Mouse (Mus musculus) kidney, adult 2 months (tissue): Measurements from ENCODE around the gene Micall1. TPM values are rescaled to one million over a fixed set of nuclear protein-coding genes. Genes with fewer than 3 reads are reported as not detected.

ENCODE experiments used
- DNase-seq: peaks from one replicate; pipeline ENCODE4 v3.0.0; 2021
- H3K27ac ChIP-seq: fragments of 200-500 bp; 2 replicates; pipeline ENCODE4 v1.5.1; 2012; ENCODE audit warnings: low read depth, low read length, control low read depth, inconsistent platforms; ENCODE audit not compliant: insufficient read depth
- H3K27me3 ChIP-seq: fragments of 200-500 bp; replicated peaks from 2 replicates; pipeline ENCODE4 v1.6.1; 2012; ENCODE audit warnings: mild to moderate bottlenecking, moderate library complexity, low read length, inconsistent platforms; ENCODE audit not compliant: control insufficient read depth, insufficient read depth
- H3K36me3 ChIP-seq: fragments of 200-500 bp; 2 replicates; pipeline ENCODE4 v1.6.1; 2012; ENCODE audit warnings: mild to moderate bottlenecking, moderate library complexity, low read length, inconsistent platforms; ENCODE audit not compliant: control insufficient read depth, insufficient read depth
- H3K4me1 ChIP-seq: fragments of 200-500 bp; 2 replicates; pipeline ENCODE4 v1.6.1; 2011; ENCODE audit warnings: low read length; ENCODE audit not compliant: control insufficient read depth, insufficient read depth
- H3K4me3 ChIP-seq: fragments of 200-500 bp; 2 replicates; pipeline ENCODE4 v1.5.1; 2011; ENCODE audit warnings: mild to moderate bottlenecking, low read depth, low read length, control low read depth; ENCODE audit not compliant: insufficient read depth
- CTCF ChIP-seq: fragments of 200-500 bp; conservative IDR thresholded peaks from 2 replicates; pipeline ENCODE4 v1.5.1; 2011; ENCODE audit warnings: low read depth, mild to moderate bottlenecking, control low read depth, low read length, moderate library complexity, mixed read lengths; ENCODE audit not compliant: insufficient read depth, insufficient read length
- POLR2A ChIP-seq: fragments of 200-500 bp; IDR thresholded peaks from one replicate; pipeline ENCODE4 v1.6.1; 2011; ENCODE audit warnings: low read depth, low read length, control low read depth
- WGBS: fragments of 180-500 bp; shearing (Covaris S2); methylation state at CpG from one replicate; pipeline ENCODE4 v1.1.7; 2018; 5-methylcytosine and 5-hydroxymethylcytosine counted together
- polyA plus RNA-seq: library from polyadenylated mRNA; depleted of rRNA; stranded (reverse); fragments of >200 nt; gene quantifications from 2 replicates; pipeline ENCODE4 v1.2.3, GENCODE M21; 2012

Micall1 gene
- polyA plus RNA-seq, 1 experiment = 23.3 TPM

DNA sequence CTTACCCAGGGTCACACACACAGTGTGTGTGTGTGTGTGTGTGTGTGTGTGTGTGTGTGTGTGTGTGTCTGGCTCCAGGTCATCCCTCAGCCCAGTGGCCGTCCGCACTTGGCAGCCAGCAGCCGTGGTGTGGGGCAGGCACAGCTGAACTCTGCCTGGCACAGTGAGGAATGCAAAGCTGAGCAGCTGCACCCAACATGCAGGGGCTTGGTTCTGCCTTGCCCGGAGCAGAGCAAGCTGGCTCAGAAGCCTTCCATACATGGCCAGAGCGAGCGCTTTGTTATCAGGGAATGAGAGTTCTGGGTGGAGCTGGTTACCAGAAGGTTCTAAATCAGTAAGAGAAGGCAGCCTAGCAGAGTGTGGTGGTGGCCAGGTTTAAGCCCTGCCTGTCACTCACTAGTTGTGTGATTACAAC is 11.1 kb upstream of the Micall1 start:
- WGBS = 11% methylated on average over 6 of the region's 6 CpGs
- no peaks in the 10 kb centered on the region for H3K36me3 ChIP-seq
- H3K27me3 ChIP-seq = no peaks in the 10 kb centered on the region
- peak; percentile 18 for TF ChIP-seq POLR2A
- TF ChIP-seq CTCF = no peak
- peak overlapping the region; percentile 79 for H3K27ac ChIP-seq
- no peak overlapping the region for H3K4me3 ChIP-seq
- H3K4me1 ChIP-seq = peaks cover 24% of the 10 kb centered on the region
- peak; percentile 86 for DNase-seq

DNA sequence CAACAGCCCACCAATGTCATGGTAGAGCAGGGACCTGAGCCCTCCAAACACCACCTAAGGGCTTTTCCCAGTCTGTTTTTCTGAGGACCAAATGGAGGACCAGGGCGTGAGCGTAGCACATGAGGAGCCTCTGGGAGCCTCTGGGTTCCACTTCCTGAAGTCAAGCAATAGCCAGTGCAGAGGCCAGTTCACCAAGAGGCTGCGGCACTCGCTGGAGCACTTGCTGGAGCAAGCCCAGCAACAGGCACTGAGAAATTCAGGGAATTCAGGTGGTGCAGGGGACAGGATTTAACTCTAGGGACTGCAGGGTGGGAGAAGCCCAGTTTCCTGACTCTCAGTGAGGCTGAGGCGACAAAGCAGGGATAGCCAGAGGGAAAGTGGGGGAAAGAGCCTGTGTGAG is 10.5 kb upstream of the Micall1 start:
- peak; percentile 31 for DNase-seq
- TF ChIP-seq CTCF (no peak), POLR2A (no peak)
- WGBS = 46% methylated on average over 5 of the region's 5 CpGs
- Histone ChIP-seq H3K27me3 (no peaks in the 10 kb centered on the region), H3K27ac (peak overlapping the region; percentile 79), H3K4me1 (peaks cover 24% of the 10 kb centered on the region), H3K4me3 (no peak overlapping the region), H3K36me3 (no peaks in the 10 kb centered on the region)

DNA sequence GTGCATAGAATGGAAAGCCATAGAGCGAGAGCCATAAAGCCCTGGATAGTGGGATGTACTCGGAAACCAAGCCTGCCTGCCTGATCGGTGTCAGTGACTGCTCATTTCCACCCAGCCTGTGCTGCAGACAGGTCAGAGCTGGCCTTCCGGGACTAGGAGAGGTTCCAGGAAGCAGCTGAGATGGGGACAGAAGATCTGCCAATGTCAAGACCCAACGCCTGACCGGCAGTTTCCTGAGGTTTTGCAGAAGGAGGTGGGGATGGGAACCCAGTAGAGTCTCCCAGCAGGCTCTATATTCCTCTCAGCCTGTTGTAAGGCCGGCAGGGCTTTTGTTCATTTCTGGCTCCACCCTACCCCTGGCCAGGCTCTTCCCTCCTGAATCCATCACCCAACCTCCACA is 9.8 kb upstream of the Micall1 start:
- TF ChIP-seq CTCF (no peak), POLR2A (no peak)
- peak; percentile 88 for DNase-seq
- 54% methylated on average over 7 of the region's 7 CpGs for WGBS
- Histone ChIP-seq H3K4me3 (no peak overlapping the region), H3K36me3 (no peaks in the 10 kb centered on the region), H3K4me1 (peaks cover 24% of the 10 kb centered on the region), H3K27me3 (no peaks in the 10 kb centered on the region), H3K27ac (peak overlapping the region; percentile 79)

DNA sequence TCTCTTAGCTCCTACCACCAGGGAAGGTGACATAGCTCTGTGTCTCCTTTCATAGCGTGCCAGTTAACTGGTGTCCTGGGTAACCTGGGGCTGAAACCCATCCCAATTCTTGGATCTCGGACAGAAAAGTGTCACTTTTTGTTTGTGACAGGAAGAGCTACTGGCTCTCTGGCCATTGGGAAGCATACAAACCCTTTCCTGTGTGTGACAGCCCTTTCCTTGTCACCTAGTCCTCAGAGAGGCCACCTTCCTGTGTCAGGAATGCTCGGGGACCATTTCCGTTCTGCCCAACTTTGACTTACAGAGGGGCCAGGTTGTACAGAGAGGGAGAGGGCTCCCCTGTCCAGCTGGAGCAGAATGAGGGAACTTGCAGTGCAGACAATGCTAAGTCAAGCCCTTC is 9.2 kb upstream of the Micall1 start:
- H3K4me3 ChIP-seq = no peak overlapping the region
- no peak for TF ChIP-seq CTCF
- no peak for TF ChIP-seq POLR2A
- no peaks in the 10 kb centered on the region for H3K36me3 ChIP-seq
- H3K27ac ChIP-seq = peak overlapping the region; percentile 39
- peaks cover 24% of the 10 kb centered on the region for H3K4me1 ChIP-seq
- DNase-seq = peak; percentile 80
- no peaks in the 10 kb centered on the region for H3K27me3 ChIP-seq
- 70% methylated on average over 4 of the region's 4 CpGs for WGBS

DNA sequence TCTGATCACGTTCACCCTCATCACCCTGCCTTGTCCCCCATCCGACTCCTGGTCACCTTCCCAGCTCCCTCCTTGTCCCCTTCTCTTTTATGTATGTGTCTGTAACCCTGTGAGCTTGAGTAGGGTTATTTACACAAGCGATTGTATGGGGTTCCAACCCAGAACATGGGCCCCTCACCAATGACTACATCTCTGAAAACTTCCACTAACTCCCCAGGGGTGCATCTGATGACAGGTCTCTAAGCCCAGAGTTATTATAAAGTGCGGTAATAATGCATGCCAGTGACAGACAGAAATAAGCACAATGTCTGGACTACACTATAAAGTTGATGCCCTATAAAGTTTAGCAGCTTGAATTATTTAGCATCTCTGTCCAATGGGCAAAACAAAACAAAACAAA is 8.3 kb upstream of the Micall1 start:
- no peaks in the 10 kb centered on the region for H3K36me3 ChIP-seq
- WGBS = 91% methylated on average over 4 of the region's 4 CpGs
- peaks cover 24% of the 10 kb centered on the region for H3K4me1 ChIP-seq
- H3K27ac ChIP-seq = peak overlapping the region; percentile 39
- TF ChIP-seq POLR2A (no peak), CTCF (no peak)
- no peak for DNase-seq
- no peaks in the 10 kb centered on the region for H3K27me3 ChIP-seq
- no peak overlapping the region for H3K4me3 ChIP-seq

DNA sequence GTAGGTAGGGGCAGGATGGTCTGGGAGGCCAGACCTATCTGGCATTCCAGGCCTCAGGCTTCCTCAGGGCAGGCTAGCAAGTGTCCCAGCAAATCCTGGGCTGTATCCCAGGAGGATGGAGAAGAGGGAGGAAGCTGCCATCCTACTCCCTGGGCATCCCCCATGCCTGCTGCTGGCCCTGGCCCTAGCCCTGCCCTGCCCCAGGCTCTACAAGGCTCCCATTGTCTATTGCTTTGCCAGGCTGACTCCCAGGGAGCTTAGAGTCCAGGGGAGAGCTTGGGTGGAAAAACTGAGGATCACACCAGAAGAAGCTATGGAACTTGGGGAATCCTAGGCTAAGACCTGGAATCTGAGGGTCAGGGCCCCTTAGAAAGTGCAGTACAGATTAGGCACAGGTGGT is 7.2 kb upstream of the Micall1 start:
- H3K4me3 ChIP-seq = no peak overlapping the region
- DNase-seq = no peak
- H3K36me3 ChIP-seq = no peaks in the 10 kb centered on the region
- H3K27ac ChIP-seq = no peak overlapping the region
- H3K27me3 ChIP-seq = no peaks in the 10 kb centered on the region
- no peak for TF ChIP-seq CTCF
- TF ChIP-seq POLR2A = no peak
- H3K4me1 ChIP-seq = peaks cover 17% of the 10 kb centered on the region

DNA sequence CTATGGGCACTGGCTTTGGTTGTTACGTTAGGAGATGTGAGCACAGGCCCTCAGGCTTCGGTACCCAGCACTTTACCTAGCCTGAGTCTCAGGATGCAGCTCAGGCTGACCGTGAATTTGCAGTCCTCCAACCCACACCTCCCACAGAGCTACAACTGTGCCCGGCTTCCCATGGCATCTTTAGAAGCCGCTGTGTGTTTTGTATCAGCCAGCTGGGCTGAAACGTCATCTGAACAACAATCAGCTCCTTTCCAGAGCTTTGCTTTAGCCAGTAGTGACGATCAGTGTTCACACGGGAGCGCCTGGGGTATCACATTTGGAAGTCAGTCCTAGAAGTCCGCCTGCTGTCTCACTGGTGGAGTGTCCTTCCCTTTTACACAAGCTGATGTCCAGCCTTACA is 5.4 kb upstream of the Micall1 start:
- WGBS = 83% methylated on average over 10 of the region's 10 CpGs
- Histone ChIP-seq H3K4me1 (peaks cover 1% of the 10 kb centered on the region; the same call in 1 of the 2 replicates), H3K27me3 (no peaks in the 10 kb centered on the region), H3K36me3 (no peaks in the 10 kb centered on the region), H3K4me3 (no peak overlapping the region), H3K27ac (no peak overlapping the region)
- no peak for DNase-seq
- TF ChIP-seq POLR2A (no peak), CTCF (no peak)

DNA sequence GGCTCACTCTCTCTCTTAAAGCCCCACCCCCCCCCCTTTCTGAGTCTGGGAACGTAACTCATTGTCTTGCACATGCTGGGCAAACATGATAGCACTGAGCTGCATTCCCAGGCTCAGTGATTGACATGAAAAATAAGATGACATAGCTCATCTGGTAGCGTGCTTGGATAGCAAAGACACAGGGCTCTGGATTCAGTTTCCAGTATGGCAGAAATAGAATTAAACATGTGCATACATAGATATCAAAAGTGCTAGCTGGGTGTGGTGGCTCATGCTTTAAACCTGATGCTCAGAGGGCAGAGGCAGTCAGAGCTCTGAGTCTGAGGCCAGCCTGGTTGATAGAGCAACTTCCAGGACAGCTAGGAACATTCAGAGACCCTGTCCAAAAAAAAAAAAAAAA is 2.9 kb upstream of the Micall1 start:
- Histone ChIP-seq H3K27me3 (no peaks in the 10 kb centered on the region), H3K27ac (no peak overlapping the region), H3K4me3 (no peak overlapping the region), H3K36me3 (no peaks in the 10 kb centered on the region), H3K4me1 (peaks cover 5% of the 10 kb centered on the region)
- 79% methylated on average over 2 of the region's 2 CpGs for WGBS
- no peak for DNase-seq
- TF ChIP-seq POLR2A (no peak), CTCF (no peak)
